Mouse (Mus musculus) G1E (cell line): Measurements from ENCODE around the gene Slc34a3.

Experiments
- CTCF ChIP-seq: IDR thresholded peaks from 2 replicates; pipeline ENCODE4 v1.5.1; 2012; ENCODE audit warnings: low read depth, low read length, inconsistent platforms, mixed read lengths
- GATA1 ChIP-seq: IDR thresholded peaks from 2 replicates; pipeline ENCODE4 v1.6.1; 2012; ENCODE audit warnings: borderline replicate concordance, low read length, inconsistent platforms, mixed read lengths
- GATA2 ChIP-seq: IDR thresholded peaks from 2 replicates; pipeline ENCODE4 v1.6.1; 2012; ENCODE audit warnings: low read depth, low read length, inconsistent platforms, borderline replicate concordance
- POLR2AphosphoS5 ChIP-seq: IDR thresholded peaks from 2 replicates; pipeline ENCODE4 v1.6.1; 2012; ENCODE audit warnings: low read depth, low read length, inconsistent platforms; ENCODE audit not compliant: insufficient replicate concordance
- TAL1 ChIP-seq: conservative IDR thresholded peaks from 2 replicates; pipeline ENCODE4 v1.6.1; 2012; ENCODE audit warnings: low read depth, low read length, inconsistent platforms, mixed read lengths

DNA sequence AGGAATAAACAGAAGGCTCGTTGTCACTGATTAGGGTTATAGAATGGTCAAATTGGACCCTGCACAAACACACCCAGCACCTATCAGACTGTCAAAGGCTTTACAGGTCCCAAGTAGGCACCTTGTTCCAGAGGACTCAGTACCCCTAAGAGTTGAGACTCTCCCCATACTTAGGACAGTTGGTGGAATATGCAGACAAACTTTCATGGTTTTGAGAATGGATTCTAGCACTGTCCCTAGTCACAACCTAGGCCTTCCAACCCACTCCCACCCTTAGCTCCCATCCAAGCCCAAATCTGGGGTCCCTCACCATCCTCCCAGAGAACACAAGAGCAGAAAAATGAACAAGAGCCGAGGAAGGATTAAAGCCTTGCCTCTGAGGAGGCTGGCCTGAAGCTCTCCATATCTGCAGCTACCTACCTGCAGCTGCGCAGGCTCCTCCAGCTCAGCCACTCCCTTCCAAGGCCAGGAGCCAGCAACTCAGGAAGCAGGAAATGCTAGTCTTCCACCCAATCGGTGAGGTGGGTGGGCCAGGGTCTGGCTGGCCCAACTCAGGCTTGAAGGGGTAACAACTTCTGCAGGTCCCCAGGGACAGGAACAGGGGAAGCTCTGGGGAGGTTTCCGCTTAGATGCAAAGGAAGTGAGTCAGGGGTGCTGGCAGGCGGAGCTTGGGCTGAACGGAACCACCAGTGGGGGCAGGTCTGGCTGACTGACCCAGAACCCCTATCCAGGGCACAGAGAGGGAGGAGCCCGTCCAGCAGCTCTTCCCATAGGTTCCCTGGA is 37.8 kb downstream of the Slc34a3 start, which contains the start of gene Tor4a:
- no peak for TF ChIP-seq CTCF
- TF ChIP-seq TAL1, result no peak
- TF ChIP-seq POLR2AphosphoS5, result no peak
- TF ChIP-seq GATA1, result no peak
- TF ChIP-seq GATA2, result no peak
